Mouse (Mus musculus): ENCODE data around the gene Grk4.

DNA sequence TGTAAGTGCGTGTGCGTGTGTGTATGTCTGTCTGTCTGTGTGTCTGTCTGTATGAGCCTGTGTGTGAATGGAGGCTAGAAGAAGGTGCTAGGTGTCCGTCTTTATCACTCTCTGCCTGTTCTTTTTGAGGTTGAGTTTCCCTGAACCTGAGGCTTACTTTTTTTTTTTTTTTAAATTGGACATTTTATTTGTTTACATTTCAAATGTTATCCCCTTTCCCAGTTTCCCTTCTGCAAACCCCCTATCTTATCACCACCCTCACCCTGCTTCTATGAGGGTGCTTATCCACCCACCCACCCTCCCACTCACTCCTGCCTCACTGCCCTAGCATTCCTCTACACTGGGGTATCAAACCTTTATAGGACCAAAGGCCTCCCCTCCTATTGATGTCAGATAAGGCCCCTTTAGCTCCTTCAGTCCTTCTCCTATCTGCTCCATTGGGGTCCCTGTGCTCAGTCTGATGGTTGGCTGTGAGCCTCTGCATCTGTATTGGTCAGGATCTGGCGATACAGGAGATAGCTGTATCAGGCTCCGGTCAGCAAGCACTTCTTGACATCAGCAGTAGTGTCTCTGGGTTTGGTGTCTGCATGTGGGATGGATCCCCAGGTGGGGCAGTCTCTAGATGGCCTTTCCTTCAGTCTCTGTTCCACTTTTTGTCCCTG lies 140.2 kb downstream of the Grk4 start:
- no peak for TF ChIP-seq CTCF (IDR thresholded peaks at IDR 0.05; ENCODE audit: control insufficient read depth, insufficient read depth, low read length)
- no peak for TF ChIP-seq POLR2A (IDR thresholded peaks at IDR 0.05; ENCODE audit: borderline replicate concordance, control insufficient read depth, low read depth, low read length)
